Mouse (Mus musculus): Measurements from ENCODE around the gene Slc2a5.

DNA sequence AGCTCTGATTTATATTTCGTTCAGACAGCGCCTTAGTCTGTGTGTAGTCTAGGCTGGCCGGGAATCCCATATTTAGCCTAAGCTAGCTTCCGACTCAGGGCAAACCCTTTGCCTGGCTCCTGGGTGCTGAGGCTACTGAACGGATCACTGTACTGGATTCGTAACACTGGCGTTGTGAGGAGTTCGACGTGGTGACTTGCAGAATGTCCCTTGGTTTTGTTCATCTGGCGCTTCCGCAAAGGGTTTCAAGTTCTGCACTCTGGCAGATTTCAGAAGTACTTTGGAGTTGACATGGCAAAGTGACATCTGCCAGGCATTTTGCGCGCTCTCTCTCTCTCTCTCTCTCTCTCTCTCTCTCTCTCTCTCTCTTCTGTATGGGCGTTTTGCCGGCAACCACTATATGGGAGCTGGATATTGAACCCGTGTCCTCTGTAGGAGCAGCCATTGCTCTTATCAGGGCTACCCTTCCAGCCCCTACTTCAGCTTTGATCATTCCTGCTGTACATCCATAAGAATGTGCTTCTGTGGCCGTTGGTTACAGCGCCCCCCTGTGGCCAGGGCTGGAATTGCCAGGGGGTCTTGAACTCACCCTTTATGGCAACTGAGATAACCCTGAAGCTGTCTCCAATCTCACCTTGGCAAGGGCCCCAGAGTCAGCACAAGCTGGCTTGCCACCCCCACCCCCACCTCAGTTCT, 27.0 kb upstream of the Slc2a5 start:
- TF ChIP-seq CTCF (IDR thresholded peaks at IDR 0.05; ENCODE audit: low read depth) (peak; percentile 71), EP300 (optimal IDR thresholded peaks at IDR 0.05) (no peak)

Measured in stomach, postnatal 0 days (tissue).